Mouse (Mus musculus) adrenal gland, adult 2 months (tissue): ENCODE measurements around the gene Mgarp. TPM values are rescaled to one million over a fixed set of nuclear protein-coding genes. Genes with fewer than 3 reads are reported as not detected.

Experiments used
- DNase-seq: peaks from one replicate; pipeline ENCODE4 v3.0.0; 2021
- polyA plus RNA-seq: library from polyadenylated mRNA; depleted of rRNA; stranded (reverse); fragments of >200 nt; gene quantifications from 2 replicates; pipeline ENCODE4 v1.2.3, GENCODE M21; 2012; rRNA removed
- total RNA-seq, 2 experiments: library from RNA; stranded (reverse); gene quantifications; 2 replicates each; pipeline ENCODE4 v1.2.3; 2021

Mgarp gene
- total and polyA plus RNA-seq, 3 experiments = 312 to 1,037 (median 689) TPM

DNA sequence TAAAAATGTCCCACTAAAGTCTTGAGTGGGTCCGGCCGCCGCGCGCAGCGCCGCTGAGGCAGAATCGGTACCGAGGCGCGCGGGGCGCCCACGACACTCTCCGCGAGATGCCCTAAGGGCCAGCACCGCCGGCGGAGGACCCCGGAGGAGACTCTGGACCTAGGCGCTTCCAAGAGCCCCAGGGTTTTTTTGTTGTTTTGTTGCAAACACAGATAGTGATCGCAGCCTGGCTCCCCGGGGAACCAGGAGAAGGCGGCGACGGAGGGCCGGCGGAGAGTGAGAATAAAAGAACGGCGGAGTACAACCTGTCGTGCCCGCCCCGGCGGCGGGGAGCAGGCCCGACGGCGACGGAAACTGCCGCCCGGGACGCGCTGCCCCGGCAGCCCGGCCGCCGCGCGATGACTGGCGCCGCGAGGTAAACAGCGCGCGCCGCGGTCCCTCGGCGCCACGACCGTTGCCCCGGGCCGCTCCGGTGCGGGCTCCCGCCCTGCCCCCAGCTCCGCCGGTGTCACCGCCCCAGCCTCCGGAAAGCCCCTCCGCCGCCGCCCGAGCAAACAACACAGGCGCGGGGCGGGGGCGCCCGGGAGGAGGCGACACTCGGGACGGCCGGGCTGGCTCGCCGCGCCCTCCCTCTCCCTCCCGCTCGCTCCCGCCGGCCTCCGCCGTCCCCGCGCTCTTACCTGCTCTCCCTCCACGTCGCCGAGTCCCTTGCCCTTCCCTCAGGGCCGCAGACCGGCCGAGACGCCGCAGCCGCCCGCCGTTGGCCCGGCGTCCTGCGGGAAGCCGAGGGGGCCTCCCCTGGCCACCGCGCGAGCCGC lies 56.6 kb downstream of the Mgarp start:
- no peak for DNase-seq

- DNase-seq = no peak
Measured at GRCm38 (mm10) chr3:51339378-51339733, 57.2 kb downstream of the Mgarp start.

Other genes with a start within 250 kb of the Mgarp start
- 10 to 100 TPM; 37.4 to 45.0 TPM for gene Noct, start 172.3 kb downstream of the Mgarp start, total RNA-seq
- 19.5 and 28.5 TPM in 2 replicates for gene Noct, start 172.3 kb downstream of the Mgarp start, polyA plus RNA-seq
- gene Elf2, start 56.1 kb downstream of the Mgarp start, total RNA-seq = 10 to 100 TPM; 66.3 to 70.8 TPM
- gene Elf2, start 56.1 kb downstream of the Mgarp start, polyA plus RNA-seq = 30.7 and 39.1 TPM in 2 replicates
- gene Ndufc1, start 12.2 kb upstream of the Mgarp start, total RNA-seq = 100 to 1,000 TPM; 705 to 794 TPM
- gene Ndufc1, start 12.2 kb upstream of the Mgarp start, polyA plus RNA-seq = 237 and 341 TPM in 2 replicates
- 10 to 100 TPM; 39.5 to 63.8 TPM for gene Naa15, start 18.4 kb upstream of the Mgarp start, total RNA-seq
- gene Naa15, start 18.4 kb upstream of the Mgarp start, polyA plus RNA-seq = 0.46 and 0.59 TPM in 2 replicates
- 10 to 100 TPM; 12.3 to 13.5 TPM for gene Rab33b, start 87.2 kb upstream of the Mgarp start, total RNA-seq
- gene Rab33b, start 87.2 kb upstream of the Mgarp start, polyA plus RNA-seq = 7.6 and 9.4 TPM in 2 replicates
- gene Setd7, start 164.1 kb upstream of the Mgarp start, total RNA-seq = 10 to 100 TPM; 37.2 to 53.2 TPM
- 14.2 and 17.6 TPM in 2 replicates for gene Setd7, start 164.1 kb upstream of the Mgarp start, polyA plus RNA-seq